Mouse (Mus musculus) cortical plate, adult 2 months (tissue): Measurements from ENCODE around the gene Svs1. TPM values are rescaled to one million over a fixed set of nuclear protein-coding genes. Genes with fewer than 3 reads are reported as not detected.

Experiments used
- H3K27ac ChIP-seq: fragments of 200-500 bp; 2 replicates; pipeline ENCODE4 v1.5.1; 2012; ENCODE audit warnings: low read length, control low read depth, inconsistent platforms; ENCODE audit not compliant: insufficient read depth
- H3K4me1 ChIP-seq: fragments of 200-500 bp; 2 replicates; pipeline ENCODE4 v1.6.1; 2011; ENCODE audit warnings: low read length; ENCODE audit not compliant: control insufficient read depth, insufficient read depth
- H3K4me3 ChIP-seq: fragments of 200-500 bp; 2 replicates; pipeline ENCODE4 v1.5.1; 2011; ENCODE audit warnings: mild to moderate bottlenecking, low read length, control low read depth; ENCODE audit not compliant: insufficient read depth
- CTCF ChIP-seq: fragments of 200-500 bp; IDR thresholded peaks from 2 replicates; pipeline ENCODE4 v1.5.1; 2011; ENCODE audit warnings: mild to moderate bottlenecking, control low read depth, low read length; ENCODE audit not compliant: insufficient read depth; ENCODE audit errors: extremely low read depth
- POLR2A ChIP-seq: fragments of 200-500 bp; IDR thresholded peaks from 2 replicates; pipeline ENCODE4 v1.6.1; 2011; ENCODE audit warnings: mild to moderate bottlenecking, low read length, control low read depth; ENCODE audit not compliant: insufficient read depth; ENCODE audit errors: extremely low read depth
- polyA plus RNA-seq: library from polyadenylated mRNA; depleted of rRNA; stranded (reverse); fragments of >200 nt; gene quantifications from 2 replicates; pipeline ENCODE4 v1.2.3, GENCODE M21; 2012

The Svs1 gene
- polyA plus RNA-seq, 1 experiment = not detected

DNA sequence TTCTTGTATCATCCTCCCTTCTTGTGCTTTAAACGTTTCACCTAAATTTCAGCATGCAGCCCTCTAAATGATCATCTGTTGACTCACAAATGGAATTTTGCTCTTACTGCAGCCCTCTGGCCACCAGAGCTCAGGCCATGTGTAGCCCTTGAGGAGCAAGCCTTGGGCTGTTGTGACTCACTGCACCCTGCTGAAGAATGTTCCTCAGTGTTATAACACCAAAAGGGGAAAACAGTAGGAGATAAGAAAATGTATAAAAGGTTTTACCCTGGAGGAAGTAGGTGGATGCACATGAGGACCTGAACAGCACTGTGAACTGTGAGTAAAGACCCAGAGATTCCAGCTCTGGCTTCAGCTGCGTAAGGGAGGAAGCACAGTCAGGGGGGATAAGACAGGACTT, 12.0 kb upstream of the Svs1 start, which contains the start of gene Doxl2:
Gene Doxl2, plus strand, starts transcription at position 301 of the 400 bp plus-strand sequence.
- Histone ChIP-seq H3K4me3 (no peak within 1 kb of the TSS), H3K27ac (no peak within 1 kb of the TSS), H3K4me1 (no peaks in the 10 kb centered on the region)
- TF ChIP-seq CTCF (no peak), POLR2A (no peak)

DNA sequence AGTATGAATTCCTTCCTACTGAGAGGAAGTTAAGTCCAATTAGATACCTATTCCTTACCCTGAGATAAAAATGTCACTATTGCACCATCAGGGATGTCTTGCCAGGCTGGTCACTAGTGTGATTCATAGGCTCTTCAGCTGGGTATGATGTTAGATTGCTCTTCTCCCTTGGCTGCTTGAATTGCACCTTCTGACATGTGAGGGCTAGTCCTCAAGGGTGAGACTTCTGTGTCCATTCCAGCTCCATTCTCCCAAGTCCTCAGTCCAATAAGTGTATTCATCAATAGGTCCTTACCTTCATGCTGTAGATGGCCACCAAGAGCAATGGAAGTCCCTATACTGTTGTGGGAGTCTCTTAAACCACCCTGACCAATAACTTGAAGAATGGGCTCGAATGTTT, 7.0 kb upstream of the Svs1 start:
- TF ChIP-seq POLR2A (no peak), CTCF (no peak)
- Histone ChIP-seq H3K4me3 (no peak overlapping the region), H3K4me1 (no peaks in the 10 kb centered on the region), H3K27ac (no peak overlapping the region)

DNA sequence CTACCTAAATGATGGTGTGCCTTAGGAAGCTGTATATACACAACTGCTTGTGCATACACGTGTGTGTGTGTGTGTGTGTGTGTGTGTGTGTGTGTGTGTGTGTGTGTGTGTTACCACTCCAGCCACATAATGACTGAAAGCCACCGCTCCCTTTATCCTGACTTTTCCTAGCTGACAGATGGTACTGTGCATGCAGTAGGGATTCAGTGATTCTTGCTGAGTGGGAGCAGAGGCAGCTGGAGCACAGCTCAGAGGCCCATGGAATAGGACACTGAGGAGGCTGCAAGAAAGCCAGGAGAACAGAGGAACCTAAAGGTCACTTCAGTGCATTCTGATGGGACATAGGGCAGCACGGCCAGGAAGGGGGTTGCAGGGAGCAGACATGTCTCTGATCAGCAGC, 4.4 kb upstream of the Svs1 start:
- H3K4me3 ChIP-seq = no peak overlapping the region
- no peak for TF ChIP-seq POLR2A
- TF ChIP-seq CTCF = no peak
- no peaks in the 10 kb centered on the region for H3K4me1 ChIP-seq
- no peak overlapping the region for H3K27ac ChIP-seq

DNA sequence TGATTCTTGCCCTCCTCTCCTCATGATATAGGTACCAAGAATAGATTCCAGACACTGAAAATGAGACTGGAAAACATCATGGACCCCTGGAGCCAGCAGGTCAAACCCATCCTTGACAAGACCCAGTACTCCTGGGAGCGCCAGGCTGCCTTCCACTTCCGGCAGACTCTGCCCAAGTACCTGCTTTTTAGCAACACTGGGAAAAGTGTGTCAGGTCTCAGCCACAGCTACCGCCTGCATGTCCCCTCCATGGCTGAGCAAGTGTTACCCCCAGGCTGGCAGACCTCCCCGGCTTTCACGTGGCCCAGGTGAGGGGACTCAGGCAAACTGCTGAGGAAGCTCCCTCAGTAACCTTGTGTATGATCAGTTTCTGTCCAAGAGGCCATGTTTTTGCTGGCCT, 3.3 kb downstream of the Svs1 start:
- no peak overlapping the region for H3K27ac ChIP-seq
- H3K4me1 ChIP-seq = no peaks in the 10 kb centered on the region
- TF ChIP-seq CTCF = no peak
- TF ChIP-seq POLR2A = no peak
- no peak overlapping the region for H3K4me3 ChIP-seq

DNA sequence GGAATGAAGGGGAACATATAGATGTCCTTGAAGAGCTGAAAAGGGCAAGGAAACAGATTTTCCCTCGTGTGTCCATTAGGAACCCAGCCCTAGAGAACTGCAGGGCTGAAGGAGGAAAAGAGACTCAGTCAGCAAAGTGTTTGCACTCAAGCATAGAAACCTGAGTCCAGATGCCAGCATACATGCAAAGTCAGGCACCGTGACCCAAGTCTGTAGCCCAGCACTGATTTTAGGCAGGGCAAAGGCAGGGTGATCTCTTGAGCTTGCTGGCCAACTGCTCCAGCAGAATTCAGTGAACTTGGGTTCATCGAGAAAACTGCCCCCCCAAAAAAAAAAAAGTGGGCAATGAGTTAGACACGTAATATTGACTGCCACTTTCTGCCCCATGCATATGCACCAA, 5.3 kb downstream of the Svs1 start:
- TF ChIP-seq CTCF (no peak), POLR2A (no peak)
- Histone ChIP-seq H3K27ac (no peak overlapping the region), H3K4me3 (no peak overlapping the region), H3K4me1 (no peaks in the 10 kb centered on the region)

DNA sequence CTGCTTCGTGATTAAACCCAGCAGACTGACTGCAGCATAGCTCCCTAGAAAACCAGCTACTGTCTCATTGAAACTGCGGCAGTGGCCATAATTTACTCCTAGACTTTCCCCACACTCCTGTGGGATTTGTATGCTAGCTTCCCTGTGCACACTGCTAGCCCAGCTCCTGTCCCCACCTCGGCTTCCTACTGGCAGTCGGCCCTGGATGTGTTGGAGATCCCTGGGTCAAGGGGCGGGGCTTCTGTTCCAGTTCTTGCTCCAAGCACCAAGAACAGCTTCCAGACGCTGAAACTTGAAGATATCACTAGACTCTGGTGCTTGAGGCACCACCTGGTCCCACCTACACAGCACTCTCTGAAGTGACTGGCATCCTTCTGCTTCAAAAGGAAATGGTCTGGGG, 11.5 kb downstream of the Svs1 start:
- TF ChIP-seq POLR2A = no peak
- TF ChIP-seq CTCF = no peak
- Histone ChIP-seq H3K4me3 (no peak overlapping the region), H3K27ac (no peak overlapping the region), H3K4me1 (no peaks in the 10 kb centered on the region)

DNA sequence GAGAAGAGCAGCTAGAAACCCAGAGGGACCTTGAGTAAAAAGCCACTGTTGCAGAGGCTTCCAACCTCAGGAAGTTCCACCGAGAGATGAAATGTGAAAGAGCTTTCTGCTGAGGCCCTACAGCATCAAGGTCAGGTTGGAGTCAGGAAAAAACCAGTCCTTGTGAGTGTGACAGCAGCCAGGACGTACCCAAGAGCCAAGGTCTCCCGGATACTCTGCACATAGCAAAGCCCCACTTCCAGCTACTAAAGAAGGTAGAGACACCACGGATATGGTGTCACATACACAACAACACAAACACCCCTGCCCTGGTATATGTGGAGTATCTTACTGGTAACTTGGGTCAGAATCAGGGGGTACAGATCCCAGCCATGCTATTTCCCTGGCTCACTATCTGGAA, 12.1 kb downstream of the Svs1 start:
- no peaks in the 10 kb centered on the region for H3K4me1 ChIP-seq
- H3K4me3 ChIP-seq = no peak overlapping the region
- no peak for TF ChIP-seq POLR2A
- TF ChIP-seq CTCF = no peak
- no peak overlapping the region for H3K27ac ChIP-seq

DNA sequence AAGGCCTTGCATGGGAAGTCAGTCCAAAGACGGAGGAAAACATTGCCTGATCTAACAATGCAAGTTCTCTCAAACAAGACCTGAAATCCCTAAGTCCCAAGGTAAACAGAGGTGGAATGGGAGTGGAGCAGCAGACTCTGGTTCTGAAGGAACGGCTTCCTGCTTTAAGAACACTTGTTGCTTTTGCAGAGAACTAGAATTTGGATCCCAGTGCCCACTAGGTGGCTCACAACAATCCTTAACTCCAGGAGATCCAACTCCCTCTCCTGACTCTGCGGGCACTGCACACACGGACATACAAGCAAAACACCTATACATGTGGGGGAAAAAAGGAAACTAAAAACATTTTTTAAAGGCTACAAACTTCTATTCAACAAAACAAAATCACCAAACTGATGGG, 16.7 kb downstream of the Svs1 start:
- no peak overlapping the region for H3K4me3 ChIP-seq
- H3K27ac ChIP-seq = no peak overlapping the region
- TF ChIP-seq CTCF (peak; percentile 40; the same call in 1 of the 2 replicates), POLR2A (no peak)
- H3K4me1 ChIP-seq = peaks cover 1% of the 10 kb centered on the region; the same call in 1 of the 2 replicates

DNA sequence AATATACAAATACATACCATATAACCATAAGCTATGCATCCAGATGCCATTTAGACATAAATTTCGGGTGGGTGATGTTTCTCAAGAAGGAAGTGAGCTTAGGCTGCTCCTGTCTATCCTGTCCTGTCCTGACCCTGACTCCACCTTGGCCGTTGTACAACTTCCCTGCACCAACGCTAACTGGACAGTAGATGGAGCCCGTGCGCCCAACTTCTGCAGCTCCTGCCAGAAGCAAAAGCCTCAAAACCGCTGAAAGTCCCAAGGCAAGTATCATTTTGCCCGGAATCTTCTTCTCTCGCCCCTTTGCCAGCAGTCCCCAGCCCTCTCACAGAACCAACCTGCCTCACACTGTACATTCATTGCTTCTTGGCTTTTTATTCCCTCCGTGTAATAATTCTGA, 21.3 kb downstream of the Svs1 start:
- TF ChIP-seq POLR2A = no peak
- peak; percentile 83 for TF ChIP-seq CTCF
- H3K4me3 ChIP-seq = no peak overlapping the region
- H3K4me1 ChIP-seq = peaks cover 2% of the 10 kb centered on the region; the same call in 1 of the 2 replicates
- no peak overlapping the region for H3K27ac ChIP-seq

DNA sequence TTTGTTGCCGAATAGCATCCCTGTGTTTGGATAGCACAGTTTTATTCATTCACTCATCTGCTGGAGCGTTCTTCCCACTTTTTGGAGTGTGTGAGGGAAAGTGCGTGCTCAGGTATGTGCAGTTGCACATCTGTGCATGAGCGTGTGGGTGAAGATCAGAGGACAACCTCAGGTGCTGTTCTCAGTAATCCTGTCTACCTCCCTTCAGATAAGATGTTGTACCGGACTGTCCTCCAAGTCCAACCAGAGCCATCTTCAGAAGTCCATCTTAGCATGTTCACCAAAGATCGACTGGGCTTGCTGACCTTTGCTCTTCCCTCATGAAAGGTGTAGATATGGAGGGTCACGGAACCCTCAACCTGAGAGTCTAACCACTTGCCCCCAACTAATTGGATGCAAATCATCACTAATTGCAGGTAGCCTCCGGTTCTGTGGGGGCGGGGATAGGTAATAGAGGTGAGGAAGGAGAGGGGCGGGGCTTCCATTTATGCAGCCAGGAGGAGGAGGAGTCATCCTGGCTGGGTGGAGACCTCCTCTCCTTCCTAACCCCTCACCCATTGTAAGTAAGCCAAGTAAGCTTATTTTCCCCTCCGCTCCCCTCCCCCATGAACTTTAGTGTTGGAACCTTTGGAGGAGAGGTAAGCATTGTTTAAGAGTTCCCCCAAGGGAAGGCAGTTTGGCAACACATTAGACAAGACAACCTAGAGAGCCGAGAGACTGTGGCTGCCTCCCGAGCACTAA, 21.9 kb downstream of the Svs1 start:
- H3K27ac ChIP-seq = no peak overlapping the region

More for the DNA sequence above, 21.9 kb downstream of the Svs1 start:
- no peak overlapping the region for H3K4me3 ChIP-seq
- TF ChIP-seq CTCF (no peak), POLR2A (no peak)
- H3K4me1 ChIP-seq = peaks cover 2% of the 10 kb centered on the region; the same call in 1 of the 2 replicates
